8 mouse cellular contexts compared by ENCODE assay signal in the genomic region with DNA sequence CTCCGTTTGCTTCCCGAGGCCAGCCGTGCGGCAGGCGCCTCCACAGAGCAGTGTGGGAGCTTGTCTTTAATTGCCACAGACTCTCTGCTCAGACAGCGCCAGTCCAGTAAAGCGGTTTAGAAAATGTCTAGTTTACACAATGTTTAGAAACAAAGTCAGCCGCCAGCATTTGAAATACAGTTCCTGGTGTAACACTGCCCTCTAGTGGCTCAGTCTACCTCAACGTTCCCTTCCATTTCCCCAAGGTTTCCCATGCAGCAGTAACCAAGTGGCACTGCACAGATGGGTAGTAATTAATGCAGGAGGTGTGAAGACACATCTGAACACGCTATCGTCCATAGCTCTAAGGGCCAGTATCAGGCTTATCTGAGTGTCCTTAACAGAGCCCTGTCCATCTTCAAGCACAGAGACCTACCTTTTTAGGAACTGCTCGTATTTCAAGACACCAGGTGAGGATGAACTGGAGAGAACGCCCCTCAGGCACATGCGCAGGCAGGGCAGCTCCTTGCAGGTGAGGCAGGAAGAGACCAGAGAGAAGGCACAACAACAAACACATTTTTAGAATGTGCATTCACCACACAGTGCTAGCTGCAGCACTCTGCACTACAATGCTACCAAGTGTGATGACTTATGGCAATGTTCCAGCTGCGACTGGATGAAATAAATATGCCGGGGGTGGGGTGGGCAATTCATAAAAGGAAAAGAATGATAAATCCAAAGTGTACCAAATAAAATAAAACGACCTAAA. TPM values are rescaled to one million over a fixed set of nuclear protein-coding genes. Genes with fewer than 3 reads are reported as not detected.
DNase-seq lines count a peak whose midpoint lies in the region; ATAC-seq lines count a peak whose summit lies in the region.

No protein-coding gene starts in this region.

- peaks cover 35% of the 10 kb centered on the region for H3K36me3 ChIP-seq in lung, embryonic 16.5 days (ENCODE audit: control insufficient read depth, insufficient read depth, low read length)

- H3K9me3 ChIP-seq in lung, embryonic 16.5 days (ENCODE audit: control insufficient read depth, low read length) = no peaks in the 10 kb centered on the region

- H3K4me2 ChIP-seq in lung, embryonic 16.5 days (ENCODE audit: low read depth, low read length) = no peak overlapping the region

- DNase-seq in gastrocnemius, adult 18-20 months (ENCODE audit: low spot score) = peak; percentile 43
- no peak for DNase-seq in gastrocnemius, postnatal 25 days
- DNase-seq in NIH3T3 (ENCODE audit: low read depth) = peak; percentile 68
- peak; percentile 31 to 57 for DNase-seq in cerebellum, postnatal 36 days
- peak; percentile 68 to 73 for DNase-seq in kidney, postnatal 4 days
- peak; percentile 82 for DNase-seq in retina, embryonic 14.5 days (ENCODE audit: low spot score)

- no peak overlapping the region for H3K4me3 ChIP-seq in lung, embryonic 16.5 days (ENCODE audit: low read length)

- no peaks in the 10 kb centered on the region for H3K27me3 ChIP-seq in lung, embryonic 16.5 days (ENCODE audit: control insufficient read depth, insufficient read depth, low read depth, low read length)

- H3K9ac ChIP-seq in lung, embryonic 16.5 days (ENCODE audit: low read length) = no peak overlapping the region

- 52% methylated on average over 17 of the region's 17 CpGs for WGBS in lung, embryonic 16.5 days

- peak overlapping the region; percentile 43; the same call in 1 of the 2 replicates for H3K27ac ChIP-seq in lung, embryonic 16.5 days (ENCODE audit: low read length)

- peaks cover 11% of the 10 kb centered on the region for H3K4me1 ChIP-seq in lung, embryonic 16.5 days (replicated peaks; ENCODE audit: control insufficient read depth, insufficient read depth, low read length)

- peak; percentile 81 for ATAC-seq in granulocyte monocyte progenitor cell, adult 5-6 weeks (replicated peaks; ENCODE audit: poor library complexity, severe bottlenecking)
- peak; percentile 72 for ATAC-seq in lung, embryonic 16.5 days (ENCODE audit: low read depth)

RNA-seq across cellular contexts. Expression of gene Mtrr, which starts 12.2 kb away (rescaled TPM):
- total RNA-seq in gastrocnemius, adult 18-20 months (2021) = 10 to 100 TPM; 25.8 to 28.2 TPM
- 10 to 100 TPM; 18.1 to 19.7 TPM for total RNA-seq in gastrocnemius, postnatal 25 days (2021)
- 17.2 and 18.4 TPM in 2 replicates for total RNA-seq in granulocyte monocyte progenitor cell, adult 5-6 weeks (2014; fragmentation: Nextera tagmentation)
- total RNA-seq in granulocyte monocyte progenitor cell, adult 5-6 weeks (2017) = 9.2 and 20.4 TPM in 2 replicates
- polyA plus RNA-seq in lung, embryonic 16.5 days (2015; fragmentation: Nextera tagmentation; extraction: Ambion mirVana) = 21.5 and 22.6 TPM in 2 replicates

RNA-seq across cellular contexts. Expression of gene Fastkd3, which starts 12.3 kb away (rescaled TPM):
- total RNA-seq in gastrocnemius, adult 18-20 months (2021) = 10 to 100 TPM in 1 of 2 experiments, 1 to 10 TPM in 1; 7.3 to 13.3 TPM
- 1 to 10 TPM; 8.9 to 9.3 TPM for total RNA-seq in gastrocnemius, postnatal 25 days (2021)
- total RNA-seq in granulocyte monocyte progenitor cell, adult 5-6 weeks (2014; fragmentation: Nextera tagmentation) = 40.0 and 49.0 TPM in 2 replicates
- total RNA-seq in granulocyte monocyte progenitor cell, adult 5-6 weeks (2017) = 12.4 and 21.0 TPM in 2 replicates
- polyA plus RNA-seq in lung, embryonic 16.5 days (2015; fragmentation: Nextera tagmentation; extraction: Ambion mirVana) = 33.4 and 38.9 TPM in 2 replicates

RNA-seq across cellular contexts. Expression of gene 1700001L19Rik, which starts 27.5 kb away (rescaled TPM):
- not detected for total RNA-seq in gastrocnemius, adult 18-20 months (2021)
- total RNA-seq in gastrocnemius, postnatal 25 days (2021) = not detected
- total RNA-seq in granulocyte monocyte progenitor cell, adult 5-6 weeks (2014; fragmentation: Nextera tagmentation) = not detected in 2 replicates
- total RNA-seq in granulocyte monocyte progenitor cell, adult 5-6 weeks (2017) = not detected in 2 replicates
- 2.2 and 4.5 TPM in 2 replicates for polyA plus RNA-seq in lung, embryonic 16.5 days (2015; fragmentation: Nextera tagmentation; extraction: Ambion mirVana)
